Mouse (Mus musculus) thymus, postnatal 36 days (tissue): ENCODE measurements around the gene Zfp280c.

Experiments used
- DNase-seq, 2 experiments: peaks; one replicate each; pipeline ENCODE4 v3.0.0; 2022; ENCODE audit warnings: mixed read lengths in 2 of 2

The Zfp280c gene

GRCm38 (mm10) chrX:48594099-48594760 lies at the start of gene Zfp280c:
Zfp280c (minus strand) TSS chrX:48594504.
- peak; percentile 70 to 81 for DNase-seq

DNA sequence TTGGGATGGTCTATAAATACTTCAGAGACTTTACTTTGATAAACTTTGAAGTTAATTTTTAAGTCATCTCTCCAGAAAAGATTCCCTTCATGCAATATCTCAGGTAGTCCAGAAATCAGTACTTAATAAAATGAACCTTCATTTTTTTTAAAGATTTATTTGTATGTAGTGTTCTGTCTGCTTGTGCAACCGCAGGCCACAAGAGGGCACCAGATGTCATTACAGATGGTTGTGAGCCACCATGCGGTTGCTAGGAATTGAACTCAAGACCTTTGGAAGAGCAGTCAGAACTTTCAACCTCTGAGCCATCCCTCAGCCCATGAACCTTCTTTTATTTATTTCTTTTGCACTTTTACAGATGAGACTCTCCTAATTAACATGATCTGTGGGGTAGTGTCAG lies 42.7 kb upstream of the Zfp280c start:
- DNase-seq, result peak; percentile 5 to 9

GRCm38 (mm10) chrX:48624054-48624420 lies 29.7 kb upstream of the Zfp280c start:
- no peak for DNase-seq

DNA sequence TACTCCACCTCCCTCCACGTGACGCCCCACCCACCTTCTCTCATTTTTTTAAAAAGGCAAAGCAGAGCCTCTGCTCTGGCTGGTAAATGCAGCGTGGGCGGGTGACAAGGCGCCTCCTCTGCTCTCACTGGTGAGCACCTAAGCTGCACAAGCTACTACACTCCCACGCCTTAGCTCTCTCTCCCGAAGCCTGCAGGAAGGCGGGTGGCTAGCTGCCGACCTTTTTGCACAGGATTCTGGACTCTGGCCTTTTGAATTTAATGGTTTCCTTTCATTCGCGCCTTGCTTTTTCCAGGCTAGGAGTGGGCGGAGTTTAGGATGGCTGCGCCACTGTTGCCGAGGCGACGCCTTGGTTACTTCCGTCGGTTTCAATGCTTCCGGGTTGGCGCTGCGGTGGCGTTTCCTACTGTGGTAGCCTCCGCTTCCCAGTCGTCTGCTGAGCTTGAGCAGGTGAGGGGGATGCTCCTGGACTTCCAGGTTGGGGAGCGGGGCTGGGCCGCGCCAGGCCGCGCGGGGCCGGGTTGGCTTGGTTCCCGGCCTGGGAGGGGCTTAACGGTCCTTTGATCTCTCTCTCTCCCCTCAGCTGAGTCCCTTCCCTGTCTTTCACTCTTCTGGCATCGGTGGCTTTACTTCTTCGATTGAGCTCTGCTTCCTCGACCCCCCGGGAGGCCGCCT lies 29.2 kb upstream of the Zfp280c start, which contains the start of gene Slc25a14:
TSS of gene Slc25a14 (plus strand) at position 35 of the 675 bp plus-strand sequence.
- peak; percentile 73 to 78 for DNase-seq

GRCm38 (mm10) chrX:48623049-48623378 lies 28.7 kb upstream of the Zfp280c start:
- no peak for DNase-seq

- DNase-seq, result no peak
These were observed 10.6 kb upstream of the Zfp280c start for GRCm38 (mm10) chrX:48604872-48605271.

GRCm38 (mm10) chrX:48596906-48597305 lies 2.6 kb upstream of the Zfp280c start:
- no peak for DNase-seq

GRCm38 (mm10) chrX:48596053-48596452 lies 1.7 kb upstream of the Zfp280c start:
- no peak for DNase-seq

- no peak for DNase-seq
These were observed 594 bp downstream of the Zfp280c start for GRCm38 (mm10) chrX:48593721-48594098.

DNA sequence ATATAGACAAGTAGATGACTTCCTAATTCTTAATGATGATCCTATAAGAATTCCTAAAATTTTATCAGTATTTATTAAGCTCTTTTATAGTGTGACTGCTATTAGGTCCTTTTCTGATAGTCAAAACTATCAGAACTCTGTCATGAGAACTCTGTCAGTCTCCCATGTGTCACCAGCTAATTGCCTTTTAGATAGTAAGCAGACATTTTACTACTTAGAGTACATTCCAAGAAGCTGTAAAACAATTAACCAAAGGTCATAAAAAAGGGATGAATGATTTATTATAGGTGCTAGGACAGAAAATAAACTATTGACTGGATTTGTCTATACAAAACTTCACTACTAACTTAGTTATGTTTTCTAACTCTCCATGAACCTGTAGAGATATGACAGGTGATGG lies 11.0 kb downstream of the Zfp280c start:
- DNase-seq, result no peak

DNA sequence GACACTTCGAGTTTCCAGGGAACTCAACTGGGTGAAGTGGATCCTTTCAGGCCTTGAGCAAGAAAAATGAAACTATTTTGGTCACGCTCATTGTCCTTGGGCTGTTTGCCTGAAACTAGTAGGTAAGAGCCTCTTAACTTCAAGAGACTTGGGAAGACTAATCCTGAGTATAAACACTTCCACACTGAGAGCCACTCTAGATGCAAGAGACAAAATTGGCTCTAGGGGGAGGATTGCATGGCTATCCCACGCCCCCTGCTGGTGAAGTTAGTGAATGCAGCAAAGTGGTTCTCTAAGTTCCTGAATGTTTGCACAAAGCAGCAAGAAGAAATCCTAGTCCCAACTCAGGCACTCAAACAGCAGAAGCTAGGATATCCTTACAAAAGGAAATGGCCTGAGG lies 62.1 kb downstream of the Zfp280c start:
- DNase-seq, result peak; percentile 52 to 58

DNA sequence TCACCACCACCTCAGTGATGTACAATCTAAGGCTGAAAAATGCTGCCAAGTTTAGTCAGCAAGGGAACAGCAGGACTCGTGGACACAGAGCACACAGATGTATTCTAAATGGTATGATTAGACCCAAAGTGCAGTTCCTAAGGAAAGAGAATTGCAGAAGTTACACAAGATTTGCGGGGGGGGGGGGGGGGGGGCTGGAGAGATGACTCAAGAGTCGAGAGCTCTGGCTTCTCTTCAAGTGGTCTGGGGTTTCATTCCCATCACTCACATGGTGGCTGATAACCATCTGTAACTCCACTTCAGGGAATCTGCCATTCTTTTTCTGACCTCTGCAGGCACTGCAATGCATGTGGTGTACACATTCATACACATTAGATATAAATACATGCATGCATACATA lies 67.9 kb downstream of the Zfp280c start:
- no peak for DNase-seq

DNA sequence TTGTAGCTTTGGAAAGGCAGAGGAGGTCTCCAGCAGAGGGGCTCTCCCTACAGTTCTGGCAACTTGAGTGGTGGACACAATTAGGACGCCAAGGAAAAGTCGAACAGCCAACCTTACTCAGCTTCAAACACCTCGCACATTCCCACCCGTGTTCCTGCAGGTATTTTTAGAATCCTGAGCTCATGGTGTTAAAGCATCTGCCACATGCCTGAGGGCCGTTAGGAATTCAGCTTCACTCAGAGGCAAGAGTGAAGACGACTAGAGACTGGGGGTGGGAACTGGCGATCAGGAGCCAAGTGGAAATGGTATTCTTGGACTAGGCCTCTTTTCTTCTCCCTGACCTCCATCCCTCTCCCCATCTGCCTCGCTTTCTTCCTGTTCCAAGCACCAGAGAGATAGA lies 68.4 kb downstream of the Zfp280c start:
- no peak for DNase-seq

DNA sequence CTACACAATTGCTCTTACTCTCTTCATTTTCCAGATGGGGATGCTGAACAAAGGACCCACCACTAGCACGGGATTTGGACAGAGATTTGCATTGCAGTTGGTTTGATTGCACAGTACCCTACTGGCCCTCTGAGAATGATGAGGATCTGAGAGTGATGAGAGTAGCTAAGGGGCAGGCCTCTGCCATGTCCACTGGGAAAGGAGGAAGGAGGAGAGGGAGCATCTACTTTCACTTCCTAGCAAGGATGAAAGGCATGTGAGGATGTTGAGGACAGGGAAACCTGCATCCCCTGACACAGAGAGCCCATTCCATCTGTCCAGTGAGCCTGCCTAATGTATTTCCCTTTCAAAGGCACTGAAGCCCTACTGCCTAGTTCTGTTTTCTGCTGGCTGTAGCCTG lies 69.0 kb downstream of the Zfp280c start:
- no peak for DNase-seq

GRCm38 (mm10) chrX:48523512-48523911 lies 70.8 kb downstream of the Zfp280c start:
- no peak for DNase-seq

DNA sequence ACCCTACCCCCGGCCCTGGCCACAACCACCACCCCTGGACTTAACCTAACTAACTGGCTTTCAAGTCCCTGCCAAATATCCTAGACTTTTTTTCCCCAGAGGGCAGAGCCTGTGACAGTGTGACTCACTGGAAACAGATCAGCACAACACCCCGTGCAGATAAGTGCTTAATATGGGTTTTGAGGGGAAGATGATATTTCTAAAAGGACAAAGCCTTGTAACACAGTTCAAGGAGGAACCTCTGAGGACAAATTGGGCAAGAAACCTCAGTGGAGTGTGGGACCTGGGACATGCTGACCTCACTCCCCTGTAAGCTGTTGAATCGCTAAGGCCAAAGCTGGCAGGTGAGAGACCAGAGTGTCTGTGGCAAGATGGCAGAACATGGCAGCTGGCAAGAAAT lies 72.7 kb downstream of the Zfp280c start:
- no peak for DNase-seq

DNA sequence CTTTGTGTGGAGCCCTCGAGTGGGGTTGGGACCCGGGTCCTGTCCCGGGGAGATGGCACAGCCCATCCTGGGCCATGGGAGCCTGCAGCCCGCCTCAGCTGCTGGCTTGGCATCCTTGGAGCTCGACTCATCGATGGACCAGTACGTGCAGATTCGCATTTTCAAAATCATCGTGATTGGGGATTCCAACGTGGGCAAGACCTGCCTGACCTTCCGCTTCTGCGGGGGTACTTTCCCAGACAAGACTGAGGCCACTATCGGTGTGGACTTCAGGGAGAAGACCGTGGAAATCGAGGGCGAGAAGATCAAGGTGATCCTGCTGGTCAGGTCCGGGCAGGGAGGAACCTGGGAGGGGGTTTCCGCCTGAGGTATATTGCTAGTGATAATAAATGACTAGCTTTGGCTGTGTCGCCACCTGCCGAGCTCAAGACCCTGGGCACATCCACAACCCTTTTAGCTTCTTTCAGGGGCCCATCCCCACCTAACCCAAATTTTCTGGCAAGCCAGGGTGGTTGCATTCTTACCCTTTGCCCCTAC lies 74.7 kb downstream of the Zfp280c start:
- peak; percentile 7 to 19 for DNase-seq

- DNase-seq, result peak; percentile 24 to 51
These were observed 75.3 kb downstream of the Zfp280c start, which contains the start of gene Rab33a for GRCm38 (mm10) chrX:48518808-48519548. Rab33a (plus strand) TSS chrX:48519285.

- DNase-seq, result peak; percentile 29 to 58
These were observed 76.0 kb downstream of the Zfp280c start for GRCm38 (mm10) chrX:48518211-48518807.

GRCm38 (mm10) chrX:48513824-48514223 lies 80.5 kb downstream of the Zfp280c start:
- DNase-seq, result no peak

DNA sequence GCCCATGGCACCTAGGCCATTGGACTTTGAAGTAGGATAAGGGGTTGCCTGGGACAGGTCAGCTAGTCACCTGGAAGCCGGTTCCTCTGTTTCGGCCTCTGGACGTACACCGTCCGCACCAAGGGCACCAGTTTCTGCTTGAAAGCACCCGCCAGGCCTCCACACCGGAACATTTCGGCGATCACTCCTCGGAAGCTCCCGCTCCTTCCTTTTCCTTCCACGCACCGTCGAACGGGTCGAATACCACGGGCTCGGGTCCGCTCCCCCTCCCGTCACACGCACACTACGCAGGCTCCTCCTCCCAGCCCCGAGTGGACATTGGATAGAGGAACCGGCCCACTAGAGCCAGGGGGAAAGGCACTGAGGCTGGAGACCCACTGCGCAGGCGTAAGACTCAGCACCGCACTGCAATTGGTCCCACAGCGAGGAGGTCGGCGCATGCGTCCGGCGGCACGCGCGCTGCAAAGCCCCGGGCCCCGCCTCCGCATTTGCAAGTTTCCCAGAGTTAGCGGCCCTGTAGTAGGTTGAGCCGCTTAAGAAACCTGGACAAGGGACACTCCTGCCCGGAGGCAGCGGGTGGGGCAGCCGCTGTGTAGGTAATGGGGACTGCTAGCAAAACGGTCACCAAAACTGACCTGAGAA lies 81.0 kb downstream of the Zfp280c start, which contains the start of gene Aifm1:
TSS of gene Aifm1 (minus strand) at position 398 of the 642 bp plus-strand sequence.
- peak; percentile 83 to 90 for DNase-seq

DNA sequence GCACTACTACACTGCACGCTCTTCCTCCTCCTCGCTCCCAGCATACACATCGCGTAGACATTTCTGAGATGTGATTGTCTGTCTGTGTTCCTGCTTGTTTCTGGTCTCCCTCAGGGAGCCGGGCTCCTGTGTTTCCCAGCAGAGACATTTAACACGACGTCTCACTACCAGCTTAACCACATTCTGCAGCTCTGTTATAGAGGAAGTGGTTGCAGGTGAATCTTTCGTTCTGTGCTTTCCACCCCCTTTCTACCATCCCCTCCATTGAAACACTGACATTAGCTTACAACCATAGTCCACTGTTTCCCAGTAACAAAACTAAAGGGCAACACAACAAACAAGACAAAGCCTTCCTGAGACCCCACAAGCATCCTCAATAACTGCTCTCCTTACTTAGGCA lies 100.5 kb downstream of the Zfp280c start:
- no peak for DNase-seq
